Mouse (Mus musculus): ENCODE measurements around the gene Stxbp6. TPM values are rescaled to one million over a fixed set of nuclear protein-coding genes. Genes with fewer than 3 reads are reported as not detected.

Stxbp6 gene
- polyA plus RNA-seq, 1 experiment from 2014 or later = 34.1 TPM

DNA sequence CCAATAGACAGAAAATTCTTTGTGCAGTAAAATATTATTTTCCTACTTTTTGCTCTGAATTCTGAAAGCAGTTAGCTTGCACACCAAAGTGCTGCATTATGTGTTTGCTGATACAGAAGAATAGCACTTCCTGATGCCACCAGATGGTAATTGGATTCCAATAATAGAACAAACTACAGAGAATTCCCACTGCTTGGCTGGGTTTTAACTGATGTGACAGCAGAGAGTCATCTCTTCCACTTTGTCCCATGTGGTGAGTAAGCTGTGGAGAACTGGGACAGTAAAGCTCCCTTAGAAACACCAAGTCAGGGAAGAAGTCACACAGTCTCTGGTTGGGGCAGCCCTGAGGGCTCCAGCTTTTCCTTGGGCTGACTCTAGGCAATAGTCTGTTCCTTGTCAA lies 270.3 kb downstream of the Stxbp6 start:
- H3K27me3 ChIP-seq (ENCODE audit: control insufficient read depth, insufficient read depth, low read length) = no peaks in the 10 kb centered on the region
- no peak overlapping the region for H3K9ac ChIP-seq (ENCODE audit: low read depth, low read length)
- ATAC-seq (ENCODE audit: low FRiP score, low TSS enrichment) = no peak
- H3K4me1 ChIP-seq (ENCODE audit: control insufficient read depth, insufficient read depth, low read length) = no peaks in the 10 kb centered on the region
- no peak overlapping the region for H3K4me2 ChIP-seq (replicated peaks; ENCODE audit: low read depth, low read length)
- no peaks in the 10 kb centered on the region for H3K36me3 ChIP-seq (ENCODE audit: control insufficient read depth, insufficient read depth, low read length)
- H3K9me3 ChIP-seq (ENCODE audit: control insufficient read depth, low read length) = no peaks in the 10 kb centered on the region
- H3K27ac ChIP-seq (ENCODE audit: low read depth, low read length) = no peak overlapping the region
- H3K4me3 ChIP-seq (ENCODE audit: low read length) = no peak overlapping the region
